Mouse (Mus musculus): ENCODE measurements around the gene Igfn1. TPM values are rescaled to one million over a fixed set of nuclear protein-coding genes. Genes with fewer than 3 reads are reported as not detected.

The Igfn1 gene
- total RNA-seq, 2 experiments from 2014 or later: 0.41 to 0.73 TPM

Other genes starting within 250 kb of the Igfn1 start
- gene Phlda3, start 240.2 kb downstream of the Igfn1 start, total RNA-seq (2021): 10 to 100 TPM; 11.5 to 11.6 TPM
- gene Tnni1, start 226.9 kb downstream of the Igfn1 start, total RNA-seq (2021): 1 to 10 TPM in 1 of 2 experiments, under 1 TPM in 1; 0.99 to 1.1 TPM
- gene Lad1, start 187.7 kb downstream of the Igfn1 start, total RNA-seq (2021): under 1 TPM; 0.75 to 0.91 TPM
- gene Tnnt2, start 170.0 kb downstream of the Igfn1 start, total RNA-seq (2021): 1 to 10 TPM; 2.0 to 3.3 TPM
- gene Pkp1, start 87.1 kb downstream of the Igfn1 start, total RNA-seq (2021): under 1 TPM; 0.16 to 0.19 TPM
- gene Tmem9, start 1.8 kb upstream of the Igfn1 start, total RNA-seq (2021): 10 to 100 TPM; 81.3 to 84.0 TPM
- 1 to 10 TPM in 1 of 2 experiments, under 1 TPM in 1; 0.66 to 1.2 TPM for gene Ascl5, start 44.5 kb upstream of the Igfn1 start, total RNA-seq (2021)
- gene Cacna1s, start 46.4 kb upstream of the Igfn1 start, total RNA-seq (2021): 1 to 10 TPM; 1.5 to 2.4 TPM
- gene Kif21b, start 125.0 kb upstream of the Igfn1 start, total RNA-seq (2021): 100 to 1,000 TPM; 329 to 393 TPM
- gene Mroh3, start 206.5 kb upstream of the Igfn1 start, total RNA-seq (2021): 1 to 10 TPM in 1 of 2 experiments, under 1 TPM in 1; 0.97 to 1.2 TPM
- 1 to 10 TPM; 3.7 to 4.4 TPM for gene Inava, start 227.9 kb upstream of the Igfn1 start, total RNA-seq (2021)

Data from left cerebral cortex, postnatal 10 days (tissue).